Mouse (Mus musculus) kidney, embryonic 16.5 days (tissue): ENCODE measurements around the gene Cnih2. TPM values are rescaled to one million over a fixed set of nuclear protein-coding genes. Genes with fewer than 3 reads are reported as not detected.

Experiments
- ATAC-seq: fragments of 200-750 bp; cut with Nextera tagmentation; 2 replicates; pipeline ENCODE4 v1.8.0; 2017; ENCODE audit warnings: moderate TSS enrichment; ENCODE audit not compliant: low FRiP score, low TSS enrichment
- H3K27ac ChIP-seq: fragments of 300-500 bp; sonication (generic); 2 replicates; pipeline ENCODE4 v1.5.1; 2014; ENCODE audit warnings: low read length
- H3K27me3 ChIP-seq: fragments of 300-500 bp; sonication (generic); 2 replicates; pipeline ENCODE4 v1.6.1; 2014; ENCODE audit warnings: low read length, control low read depth, mixed read lengths; ENCODE audit not compliant: insufficient read depth
- H3K36me3 ChIP-seq: fragments of 300-500 bp; sonication (generic); 2 replicates; pipeline ENCODE4 v1.6.1; 2014; ENCODE audit warnings: low read length, control low read depth, mixed read lengths; ENCODE audit not compliant: insufficient read depth
- H3K4me1 ChIP-seq: fragments of 300-500 bp; sonication (generic); 2 replicates; pipeline ENCODE4 v1.6.1; 2014; ENCODE audit warnings: low read length, control low read depth, mixed read lengths; ENCODE audit not compliant: insufficient read depth
- H3K4me2 ChIP-seq: fragments of 300-500 bp; sonication (generic); replicated peaks from 2 replicates; pipeline ENCODE4 v1.6.1; 2014; ENCODE audit warnings: low read depth, low read length
- H3K4me3 ChIP-seq: fragments of 300-500 bp; sonication (generic); 2 replicates; pipeline ENCODE4 v1.5.1; 2014; ENCODE audit warnings: mild to moderate bottlenecking, low read length
- H3K9ac ChIP-seq: fragments of 300-500 bp; sonication (generic); replicated peaks from 2 replicates; pipeline ENCODE4 v1.6.1; 2014; ENCODE audit warnings: low read length
- H3K9me3 ChIP-seq: fragments of 300-500 bp; sonication (generic); 2 replicates; pipeline ENCODE4 v1.6.1; 2016; ENCODE audit warnings: low read length, control low read depth
- WGBS: fragments of 180-500 bp; shearing (Covaris S2); extraction: QIAGEN DNeasy Blood & Tissue Kit; methylation state at CpG from one replicate; pipeline ENCODE4 v1.1.7; 2014; 5-methylcytosine and 5-hydroxymethylcytosine counted together
- polyA plus RNA-seq: library from polyadenylated mRNA; unstranded; fragments of >200 nt; fragmentation: Nextera tagmentation; extraction: Ambion mirVana; gene quantifications from 2 replicates; pipeline ENCODE4 v1.2.1, GENCODE M21; 2015

Cnih2 gene
- polyA plus RNA-seq, 1 experiment from 2014 or later = 10.8 TPM

DNA sequence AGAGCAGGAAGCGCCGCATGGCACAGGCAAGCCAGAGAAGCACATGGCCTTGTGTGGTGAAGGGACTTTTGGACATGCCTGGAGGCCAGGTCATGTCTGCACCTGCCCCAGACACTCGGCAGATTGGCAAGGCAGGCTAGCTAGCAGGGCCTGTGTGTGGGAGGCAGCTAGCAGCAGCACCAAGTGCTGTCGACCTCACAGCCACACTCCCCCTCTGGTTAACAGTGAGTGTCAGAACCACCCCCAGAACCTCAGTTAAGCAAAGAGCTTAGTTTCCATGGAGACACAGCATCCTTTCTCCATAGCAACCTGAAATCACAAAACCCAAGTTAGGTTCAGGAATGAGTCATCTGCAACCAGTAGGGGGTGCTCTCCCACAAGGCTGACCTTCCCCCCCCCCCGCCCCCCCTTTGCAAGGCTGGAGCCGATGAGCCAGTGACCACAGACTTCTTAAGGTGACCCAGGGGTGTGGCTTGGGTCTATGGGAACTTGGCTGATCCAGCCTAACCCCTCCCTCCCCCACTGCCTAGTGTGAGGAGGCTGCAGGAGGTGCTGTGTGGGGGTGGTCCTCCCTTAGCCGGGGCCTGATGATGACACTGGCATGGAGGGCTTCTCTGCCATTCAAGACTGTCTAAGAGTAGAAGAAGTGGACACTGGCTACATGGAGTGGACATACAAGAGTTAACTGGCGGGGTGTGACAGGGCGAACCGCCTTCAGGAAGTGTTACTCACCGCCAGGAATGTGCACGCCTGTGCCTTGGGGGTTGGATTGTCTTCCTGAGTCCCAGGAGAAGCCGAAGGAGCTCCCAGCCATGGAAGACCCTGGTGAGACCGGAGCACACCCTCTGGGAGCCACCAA lies 48.0 kb downstream of the Cnih2 start, which contains the start of gene Rin1:
Gene Rin1, plus strand, starts transcription at position 435 of the 859 bp plus-strand sequence.
- peak within 1 kb of the TSS; percentile 51 for H3K9ac ChIP-seq

GRCm38 (mm10) chr19:5049325-5049724 lies 49.0 kb downstream of the Cnih2 start:
- no peak overlapping the region for H3K27ac ChIP-seq
- H3K9me3 ChIP-seq = no peaks in the 10 kb centered on the region
- ATAC-seq = no peak
- no peak overlapping the region for H3K4me3 ChIP-seq
- peaks cover 7% of the 10 kb centered on the region; the same call in 1 of the 2 replicates for H3K27me3 ChIP-seq
- H3K36me3 ChIP-seq = peaks cover 9% of the 10 kb centered on the region; the same call in 1 of the 2 replicates
- peaks cover 31% of the 10 kb centered on the region for H3K4me1 ChIP-seq
- no peak overlapping the region for H3K4me2 ChIP-seq
- H3K9ac ChIP-seq = no peak overlapping the region
- 79% methylated on average over 6 of the region's 6 CpGs for WGBS

More for the DNA sequence above, 48.0 kb downstream of the Cnih2 start, which contains the start of gene Rin1:
- H3K4me1 ChIP-seq = peaks cover 31% of the 10 kb centered on the region
- peak within 1 kb of the TSS; percentile 43 for H3K4me3 ChIP-seq
- H3K27me3 ChIP-seq = peaks cover 7% of the 10 kb centered on the region; the same call in 1 of the 2 replicates
- ATAC-seq = peak; percentile 52
- peak within 1 kb of the TSS; percentile 46 for H3K4me2 ChIP-seq
- peaks cover 9% of the 10 kb centered on the region; the same call in 1 of the 2 replicates for H3K36me3 ChIP-seq
- H3K9me3 ChIP-seq = no peaks in the 10 kb centered on the region
- peak within 1 kb of the TSS; percentile 11; the same call in 1 of the 2 replicates for H3K27ac ChIP-seq
- WGBS = 14% methylated on average over 14 of the region's 14 CpGs

DNA sequence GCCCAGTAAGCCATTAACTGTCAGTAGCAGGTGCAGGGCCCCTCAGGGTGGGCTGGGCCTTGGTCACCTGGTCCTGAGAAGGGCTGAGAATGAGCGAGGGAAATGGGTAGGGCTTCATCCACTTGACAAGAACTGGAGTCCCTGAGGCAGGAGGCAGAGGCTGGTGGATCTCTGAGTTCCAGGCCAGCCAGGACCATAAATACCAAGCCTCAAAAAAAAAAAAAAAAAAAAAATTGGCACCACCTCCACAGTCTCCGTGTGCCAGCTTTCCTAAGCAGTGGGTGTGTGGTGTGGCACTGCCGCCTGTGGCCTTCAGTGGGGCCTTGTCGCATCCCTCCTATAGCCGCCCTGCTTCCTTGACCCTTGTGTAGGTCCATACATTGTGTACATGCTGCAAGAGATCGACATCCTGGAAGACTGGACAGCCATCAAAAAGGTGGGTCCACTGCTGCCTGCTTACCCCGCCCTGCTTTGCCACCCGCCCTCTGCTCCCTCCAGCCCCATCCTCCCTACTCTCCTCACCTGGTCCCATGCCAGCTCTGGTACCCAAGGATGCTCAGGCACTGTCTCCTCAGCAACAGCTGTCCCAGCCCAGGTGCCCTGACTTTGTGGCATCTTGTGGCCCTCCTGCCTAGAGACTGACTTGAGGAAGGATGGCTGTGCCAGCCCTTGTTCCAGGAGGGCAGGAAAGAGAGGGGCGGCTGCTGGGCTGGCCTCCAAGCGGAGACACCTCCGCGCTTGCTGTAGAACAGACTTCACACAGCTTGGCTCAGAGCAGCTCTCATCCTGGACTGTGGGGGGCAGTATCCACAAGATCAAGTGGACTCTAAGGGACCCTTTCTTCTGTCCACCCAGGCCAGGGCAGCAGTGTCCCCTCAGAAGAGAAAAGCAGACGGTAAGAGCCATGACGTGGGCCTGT lies 49.9 kb downstream of the Cnih2 start:
- Histone ChIP-seq H3K9ac (no peak overlapping the region), H3K27ac (no peak overlapping the region), H3K36me3 (peaks cover 13% of the 10 kb centered on the region; the same call in 1 of the 2 replicates), H3K4me2 (no peak overlapping the region), H3K4me1 (peaks cover 31% of the 10 kb centered on the region), H3K9me3 (no peaks in the 10 kb centered on the region), H3K4me3 (no peak overlapping the region), H3K27me3 (peaks cover 7% of the 10 kb centered on the region; the same call in 1 of the 2 replicates)
- 85% methylated on average over 14 of the region's 14 CpGs for WGBS
- ATAC-seq = no peak

DNA sequence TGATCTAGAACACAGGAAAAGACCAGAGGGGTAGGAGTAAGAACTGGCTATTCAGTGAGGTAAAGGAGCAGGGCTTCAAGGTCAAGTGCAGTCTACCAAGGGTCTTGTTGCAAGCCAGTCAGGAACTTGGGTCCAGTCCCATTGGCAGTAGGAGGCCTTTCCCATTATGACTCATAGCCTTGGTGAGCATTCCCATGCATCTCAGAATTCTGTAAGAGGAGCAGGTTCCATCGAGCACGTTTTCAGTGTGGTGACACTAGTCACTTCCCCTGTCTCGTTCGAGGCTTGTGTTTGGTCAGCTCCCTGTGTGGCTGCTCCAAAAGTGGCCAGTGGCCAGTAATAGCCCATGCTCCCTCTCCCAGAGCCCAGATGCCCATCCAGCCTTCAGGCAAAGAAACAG lies 52.8 kb downstream of the Cnih2 start:
- Histone ChIP-seq H3K9ac (no peak overlapping the region), H3K4me3 (no peak overlapping the region), H3K36me3 (peaks cover 13% of the 10 kb centered on the region; the same call in 1 of the 2 replicates), H3K27ac (no peak overlapping the region), H3K9me3 (no peaks in the 10 kb centered on the region), H3K4me2 (no peak overlapping the region), H3K4me1 (peaks cover 22% of the 10 kb centered on the region), H3K27me3 (no peaks in the 10 kb centered on the region)
- 82% methylated on average over 4 of the region's 4 CpGs for WGBS
- ATAC-seq = no peak

Other genes with a start within 250 kb of the Cnih2 start
- 66.6 and 76.7 TPM in 2 replicates for gene Ctsf, start 243.4 kb downstream of the Cnih2 start, polyA plus RNA-seq
- 9.4 and 11.0 TPM in 2 replicates for gene Actn3, start 220.6 kb downstream of the Cnih2 start, polyA plus RNA-seq
- gene Zdhhc24, start 219.9 kb downstream of the Cnih2 start, polyA plus RNA-seq = 14.2 and 15.3 TPM in 2 replicates
- 6.5 and 7.2 TPM in 2 replicates for gene Bbs1, start 191.9 kb downstream of the Cnih2 start, polyA plus RNA-seq
- 113 and 124 TPM in 2 replicates for gene Dpp3, start 170.2 kb downstream of the Cnih2 start, polyA plus RNA-seq
- 2.4 and 3.8 TPM in 2 replicates for gene Peli3, start 155.4 kb downstream of the Cnih2 start, polyA plus RNA-seq
- 102 and 106 TPM in 2 replicates for gene Mrpl11, start 136.4 kb downstream of the Cnih2 start, polyA plus RNA-seq
- gene Npas4, start 108.2 kb downstream of the Cnih2 start, polyA plus RNA-seq = not detected in 2 replicates
- gene Slc29a2, start 74.7 kb downstream of the Cnih2 start, polyA plus RNA-seq = 6.4 and 7.1 TPM in 2 replicates
- gene B4gat1, start 59.7 kb downstream of the Cnih2 start, polyA plus RNA-seq = 60.2 and 65.1 TPM in 2 replicates
- gene AC124502.3, start 59.6 kb downstream of the Cnih2 start, polyA plus RNA-seq = 1.9 and 3.8 TPM in 2 replicates
- gene Brms1, start 57.2 kb downstream of the Cnih2 start, polyA plus RNA-seq = 53.1 and 53.4 TPM in 2 replicates
- 3.6 and 4.8 TPM in 2 replicates for gene Rin1, start 48.0 kb downstream of the Cnih2 start, polyA plus RNA-seq
- 59.3 and 64.5 TPM in 2 replicates for gene Cd248, start 30.4 kb downstream of the Cnih2 start, polyA plus RNA-seq
- gene Tmem151a, start 13.0 kb downstream of the Cnih2 start, polyA plus RNA-seq = 1.6 and 1.8 TPM in 2 replicates
- gene Yif1a, start 10.0 kb downstream of the Cnih2 start, polyA plus RNA-seq = 122 and 127 TPM in 2 replicates
- 306 and 315 TPM in 2 replicates for gene Rab1b, start 8.6 kb upstream of the Cnih2 start, polyA plus RNA-seq
- 25.1 and 27.4 TPM in 2 replicates for gene Klc2, start 20.0 kb upstream of the Cnih2 start, polyA plus RNA-seq
- 23.8 and 27.7 TPM in 2 replicates for gene Pacs1, start 174.6 kb upstream of the Cnih2 start, polyA plus RNA-seq
- 344 and 387 TPM in 2 replicates for gene Sf3b2, start 196.9 kb upstream of the Cnih2 start, polyA plus RNA-seq
- 3.2 and 4.2 TPM in 2 replicates for gene Gal3st3, start 199.8 kb upstream of the Cnih2 start, polyA plus RNA-seq
- gene Catsper1, start 237.2 kb upstream of the Cnih2 start, polyA plus RNA-seq = not detected in 2 replicates